Mouse (Mus musculus) brain, adult 2 months (tissue): ENCODE data around the gene Kcna7.
A peak's percentile ranks its signal among the peaks of the same experiment; 100 is the strongest.

Experiments used
- DNase-seq: peaks from one replicate; pipeline ENCODE4 v3.0.0; 2011; ENCODE audit warnings: low read depth, low spot score

Gene Kcna7

DNA sequence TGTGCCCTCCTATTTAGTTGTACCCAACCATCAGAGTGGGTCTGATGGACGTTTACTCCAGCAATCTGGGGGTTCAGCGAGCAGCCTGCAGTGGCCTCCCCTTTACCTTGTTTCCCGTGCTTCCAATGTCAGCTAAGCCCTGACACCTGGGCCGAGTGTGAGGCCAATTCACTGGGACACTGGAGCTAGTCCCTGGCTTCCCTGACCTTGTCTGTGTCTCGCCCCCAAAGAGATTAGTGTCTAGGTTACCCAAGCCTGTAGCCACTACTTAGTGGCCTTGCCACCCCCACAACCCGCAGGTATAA lies 15.1 kb downstream of the Kcna7 start, which contains the start of gene Lhb:
TSS of gene Lhb (plus strand) at position 206 of the 305 bp plus-strand sequence.
- no peak for DNase-seq

GRCm38 (mm10) chr7:45421194-45421593 lies 15.7 kb downstream of the Kcna7 start:
- no peak for DNase-seq

GRCm38 (mm10) chr7:45426556-45426955 lies 21.1 kb downstream of the Kcna7 start:
- no peak for DNase-seq

- DNase-seq: no peak
Observed at GRCm38 (mm10) chr7:45433835-45434202, 28.4 kb downstream of the Kcna7 start.

DNA sequence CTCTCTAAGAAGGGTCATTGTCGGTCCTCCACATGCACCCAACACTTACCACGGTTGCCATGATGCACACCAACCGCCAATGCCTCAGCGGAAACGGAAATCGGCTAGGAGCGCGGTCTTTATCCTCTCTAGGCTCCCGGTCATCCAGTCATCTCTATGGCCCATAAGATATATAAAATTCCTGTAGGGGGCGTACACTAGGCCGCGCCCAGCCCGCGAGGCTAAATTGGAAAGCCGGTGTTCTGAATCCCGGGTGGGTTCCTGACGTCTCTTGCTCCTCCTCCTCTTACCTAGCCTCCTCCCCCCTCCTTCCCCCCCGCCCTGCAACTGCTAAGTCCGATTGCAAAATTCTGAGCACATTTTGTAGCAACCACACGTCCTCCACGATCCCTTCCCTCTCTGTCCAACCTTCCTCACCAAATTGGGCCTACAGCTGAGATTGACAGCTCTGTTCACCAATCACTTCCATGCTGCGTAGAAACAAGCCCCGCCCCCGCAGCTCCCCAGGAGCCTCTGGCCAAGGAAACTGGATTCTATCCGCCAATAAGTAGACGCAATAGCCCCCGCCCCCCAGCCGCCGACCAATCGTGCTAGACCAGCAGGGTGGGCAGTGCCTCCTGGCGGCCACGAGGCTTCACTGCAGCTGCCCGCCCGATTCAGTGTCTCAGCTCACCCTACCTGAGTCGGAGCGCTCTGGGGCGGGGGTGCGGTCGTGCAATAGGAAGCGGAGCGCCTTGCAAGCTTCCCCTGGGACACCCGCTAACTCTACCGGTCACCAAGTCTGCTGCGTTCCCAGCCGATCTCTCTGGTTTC lies 29.0 kb downstream of the Kcna7 start, which contains the start of gene Gys1:
TSS of gene Gys1 (plus strand) at position 642 of the 813 bp plus-strand sequence.
- DNase-seq: peak; percentile 100

DNA sequence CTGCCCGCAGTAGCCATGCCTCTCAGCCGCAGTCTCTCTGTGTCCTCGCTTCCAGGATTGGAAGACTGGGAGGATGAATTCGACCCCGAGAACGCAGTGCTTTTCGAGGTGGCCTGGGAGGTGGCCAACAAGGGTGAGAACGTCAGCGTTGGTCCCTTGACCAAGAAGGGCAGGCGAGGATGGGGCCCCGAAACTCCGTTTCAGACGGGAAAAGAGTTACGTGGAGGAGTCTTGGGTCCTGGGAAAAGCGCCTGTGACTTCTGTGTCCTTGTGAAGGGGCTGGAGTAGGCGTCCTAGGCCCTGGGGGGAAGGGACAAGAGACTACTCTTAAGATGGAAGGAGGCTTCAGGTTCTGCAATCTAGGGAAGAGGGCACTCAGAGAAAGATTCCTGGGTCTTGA lies 29.6 kb downstream of the Kcna7 start:
- peak; percentile 33 for DNase-seq

DNA sequence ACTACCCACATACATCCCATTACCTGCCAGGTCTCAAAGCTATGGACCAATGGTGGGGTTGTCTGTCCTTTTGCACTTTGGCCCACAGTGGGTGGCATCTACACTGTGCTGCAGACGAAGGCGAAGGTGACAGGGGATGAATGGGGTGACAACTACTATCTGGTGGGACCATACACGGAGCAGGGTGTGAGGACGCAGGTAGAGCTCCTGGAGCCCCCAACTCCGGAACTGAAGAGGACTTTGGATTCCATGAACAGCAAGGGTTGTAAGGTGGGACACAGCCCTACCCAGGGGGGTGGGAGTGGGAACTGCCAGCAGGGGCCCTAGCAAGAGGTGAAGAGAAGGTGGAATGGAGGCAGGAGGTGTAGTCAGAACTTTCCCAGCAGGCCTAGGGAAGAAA lies 31.0 kb downstream of the Kcna7 start:
- DNase-seq: no peak

DNA sequence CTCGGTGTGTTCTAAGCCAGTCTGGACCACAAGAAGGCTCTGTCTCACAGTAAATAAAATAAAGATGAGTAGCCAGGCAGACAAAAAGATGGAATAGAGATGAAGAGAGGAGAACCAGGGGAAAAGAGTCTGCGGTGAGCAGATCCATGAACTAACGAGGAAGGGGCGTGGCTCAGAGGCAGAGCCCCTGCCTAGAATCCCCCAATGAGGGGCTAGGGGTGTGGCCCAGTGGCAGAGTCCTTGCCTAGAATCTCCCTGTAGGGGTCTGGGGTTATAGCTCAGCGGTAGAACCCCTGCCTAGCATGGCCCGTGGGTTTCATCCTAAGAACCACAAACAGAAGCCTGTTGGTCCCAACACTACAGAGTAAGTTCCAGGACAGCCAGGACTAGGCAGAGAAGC lies 31.6 kb downstream of the Kcna7 start:
- DNase-seq: no peak

GRCm38 (mm10) chr7:45437521-45438276 lies 32.2 kb downstream of the Kcna7 start, which contains the start of gene Ruvbl2:
Gene Ruvbl2, minus strand, starts transcription at chr7:45438096.
- peak; percentile 66 for DNase-seq

- DNase-seq: no peak
Observed at GRCm38 (mm10) chr7:45443526-45444420, 38.3 kb downstream of the Kcna7 start.

DNA sequence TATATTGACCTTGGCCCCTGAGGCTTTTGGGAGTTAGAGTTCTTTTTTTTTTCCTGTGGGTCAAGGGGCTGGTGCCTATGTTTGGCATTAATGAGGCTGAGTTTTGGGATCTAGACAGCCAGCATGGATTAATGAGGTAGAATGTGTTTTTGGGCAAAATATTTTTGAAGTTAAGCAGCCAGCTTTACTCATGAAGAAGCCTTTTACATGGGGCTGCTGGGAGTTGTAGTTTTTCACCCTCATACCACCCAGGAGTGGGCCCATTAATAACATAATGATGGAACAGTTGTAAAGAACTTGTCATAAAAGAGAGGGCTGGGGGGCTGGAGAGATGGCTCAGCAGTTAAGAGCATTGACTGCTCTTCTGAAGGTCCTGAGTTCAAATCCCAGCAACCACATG lies 41.1 kb downstream of the Kcna7 start:
- DNase-seq: no peak

GRCm38 (mm10) chr7:45447325-45447990 lies 42.0 kb downstream of the Kcna7 start:
- DNase-seq: peak; percentile 66

DNA sequence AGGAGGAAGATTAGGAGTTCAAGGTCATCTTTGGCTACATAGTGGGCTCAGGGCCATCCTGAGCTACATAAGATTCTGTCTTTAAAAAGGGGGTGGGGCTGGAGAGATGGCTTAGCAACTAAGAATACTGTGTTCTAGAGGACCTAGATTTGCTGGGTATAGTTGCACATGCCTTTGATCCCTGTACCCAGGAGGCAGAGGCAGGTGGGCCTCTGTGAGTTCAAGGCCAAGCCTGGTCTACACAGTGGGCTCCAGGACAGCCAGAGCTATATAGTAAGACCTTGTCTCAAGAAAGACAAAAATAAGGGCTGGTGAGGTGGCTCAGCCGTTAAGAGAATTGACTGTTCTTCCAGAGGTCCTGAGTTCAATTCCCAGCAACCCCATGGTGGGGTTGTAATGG lies 44.5 kb downstream of the Kcna7 start:
- no peak for DNase-seq

- peak; percentile 93 for DNase-seq
Observed at GRCm38 (mm10) chr7:45451344-45451982, 46.0 kb downstream of the Kcna7 start.

GRCm38 (mm10) chr7:45454971-45455370 lies 49.5 kb downstream of the Kcna7 start:
- DNase-seq: no peak

GRCm38 (mm10) chr7:45455932-45456696 lies 50.7 kb downstream of the Kcna7 start:
- no peak for DNase-seq

- DNase-seq: no peak
Observed at GRCm38 (mm10) chr7:45456721-45457203, 51.3 kb downstream of the Kcna7 start.

DNA sequence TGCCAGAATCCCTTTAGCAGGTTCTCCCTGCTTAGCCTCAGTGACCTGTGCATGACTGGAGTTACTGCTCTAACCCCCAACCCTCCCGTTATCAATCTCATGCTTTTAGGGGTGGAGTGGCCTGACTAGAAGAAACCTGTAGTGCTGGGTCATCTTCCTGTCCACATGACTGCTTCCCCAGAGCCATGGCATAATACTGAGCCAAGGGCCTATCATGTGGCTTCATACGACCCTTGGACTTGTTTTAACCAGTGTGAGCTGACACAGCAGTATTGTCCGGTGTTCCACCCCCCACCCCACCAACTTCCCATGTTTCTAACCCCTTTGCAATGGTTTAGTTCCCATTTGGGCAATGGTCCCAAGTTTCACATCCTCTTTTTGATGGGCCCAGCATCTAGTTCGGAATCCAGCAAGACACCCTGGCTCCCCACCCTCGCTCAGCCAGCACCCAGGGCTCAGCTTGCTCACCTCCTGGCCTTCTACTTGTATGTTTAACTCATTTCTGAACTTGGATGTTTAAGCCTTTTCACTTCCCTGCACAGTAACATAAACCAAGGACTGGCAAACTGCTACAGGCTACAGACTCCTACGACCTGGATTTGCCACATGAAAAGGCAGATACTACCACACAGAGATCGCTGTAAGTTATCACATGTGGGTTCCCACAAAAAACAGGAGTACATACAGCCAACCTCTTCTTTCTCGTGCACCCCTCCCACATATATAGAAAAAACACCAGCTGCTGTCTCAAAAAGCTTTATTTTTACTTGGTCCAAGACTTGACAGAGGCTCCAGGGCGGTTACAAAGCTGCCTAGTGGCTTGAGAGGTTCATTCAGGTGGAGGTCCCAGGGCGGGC lies 52.0 kb downstream of the Kcna7 start:
- DNase-seq: peak; percentile 67
